Mouse (Mus musculus) C2C12 (cell line): ENCODE measurements around the gene Agap2. TPM values are rescaled to one million over a fixed set of nuclear protein-coding genes. Genes with fewer than 3 reads are reported as not detected.

Source experiments
- H3K27me3 ChIP-seq: one replicate; pipeline ENCODE4 v1.6.1; 2011; ENCODE audit not compliant: control insufficient read depth, insufficient read depth, insufficient read length
- H3K36me3 ChIP-seq: one replicate; pipeline ENCODE4 v1.6.1; 2011; ENCODE audit not compliant: control insufficient read depth, insufficient read depth
- H3K4me3 ChIP-seq: one replicate; pipeline ENCODE4 v1.5.1; 2011; ENCODE audit warnings: mild to moderate bottlenecking, control low read depth; ENCODE audit not compliant: poor library complexity, insufficient read depth, severe bottlenecking
- H3K79me2 ChIP-seq: one replicate; pipeline ENCODE4 v1.6.1; 2011; ENCODE audit not compliant: control insufficient read depth, insufficient read depth
- H3K79me3 ChIP-seq: one replicate; pipeline ENCODE4 v1.6.1; 2011; ENCODE audit warnings: low read depth, control low read depth
- H3ac ChIP-seq: one replicate; pipeline ENCODE3; 2011; ENCODE audit warnings: low read depth; ENCODE audit not compliant: control insufficient read depth, insufficient read length
- CEBPB ChIP-seq: IDR thresholded peaks from one replicate; pipeline ENCODE4 v1.6.1; 2011; ENCODE audit warnings: low read depth, mild to moderate bottlenecking, control low read depth, moderate library complexity
- CTCF ChIP-seq: IDR thresholded peaks from one replicate; pipeline ENCODE4 v1.5.1; 2011; ENCODE audit not compliant: control insufficient read depth, insufficient read depth, insufficient read length
- FOSL1 ChIP-seq: IDR thresholded peaks from one replicate; pipeline ENCODE4 v1.8.0; 2011; ENCODE audit warnings: mild to moderate bottlenecking, low read length; ENCODE audit not compliant: poor library complexity, insufficient read depth, severe bottlenecking
- MAX ChIP-seq: IDR thresholded peaks from one replicate; pipeline ENCODE4 v1.6.1; 2011; ENCODE audit warnings: mild to moderate bottlenecking, control low read depth
- MYOD1 ChIP-seq: IDR thresholded peaks from one replicate; pipeline ENCODE4 v1.6.1; 2011; ENCODE audit warnings: low read depth; ENCODE audit not compliant: control insufficient read depth, insufficient read length
- MYOG ChIP-seq: IDR thresholded peaks from one replicate; pipeline ENCODE4 v1.6.1; 2011; ENCODE audit not compliant: control insufficient read depth, insufficient read length; ENCODE audit errors: extremely low read depth
- USF1 ChIP-seq: IDR thresholded peaks from one replicate; pipeline ENCODE4 v1.6.1; 2011; ENCODE audit warnings: low read depth, mild to moderate bottlenecking, control low read depth, moderate library complexity
- polyA plus RNA-seq: library from polyadenylated mRNA; unstranded; fragments of >200 nt; fragmentation: generic; extraction: Trizol; gene quantifications from one replicate; pipeline ENCODE4 v1.2.1, GENCODE M21; 2012; ENCODE audit warnings: missing spikeins

The Agap2 gene
- polyA plus RNA-seq, 1 experiment, result 3.2 TPM

DNA sequence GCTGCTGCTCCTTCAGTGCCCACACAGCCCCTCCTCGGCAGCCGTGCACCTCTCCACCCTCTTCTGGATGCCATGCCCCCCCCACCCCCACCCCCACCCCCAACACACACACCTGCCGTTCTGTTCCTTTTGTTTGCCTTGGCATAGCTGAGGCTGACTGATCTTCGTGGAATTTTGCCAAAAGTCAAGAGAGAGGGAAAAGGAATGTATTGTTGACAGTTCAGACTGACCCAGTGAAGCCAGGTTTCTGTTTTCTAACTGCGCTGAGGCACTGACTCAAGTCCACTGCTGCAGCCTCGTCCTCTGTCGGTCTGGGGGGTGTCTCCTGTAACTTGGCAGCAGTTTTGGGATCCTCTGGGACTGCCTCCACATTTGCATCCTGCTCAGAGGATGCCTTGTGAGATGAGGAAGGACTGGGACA is 19.3 kb downstream of the Agap2 start:
- Histone ChIP-seq H3K27me3 (no peaks in the 10 kb centered on the region), H3K4me3 (no peak overlapping the region), H3ac (no peak overlapping the region), H3K79me2 (no peaks in the 10 kb centered on the region), H3K36me3 (peaks cover 8% of the 10 kb centered on the region), H3K79me3 (no peaks in the 10 kb centered on the region)
- no peak for TF ChIP-seq CEBPB
- no peak for TF ChIP-seq MYOD1
- TF ChIP-seq CTCF, result no peak
- no peak for TF ChIP-seq MAX

DNA sequence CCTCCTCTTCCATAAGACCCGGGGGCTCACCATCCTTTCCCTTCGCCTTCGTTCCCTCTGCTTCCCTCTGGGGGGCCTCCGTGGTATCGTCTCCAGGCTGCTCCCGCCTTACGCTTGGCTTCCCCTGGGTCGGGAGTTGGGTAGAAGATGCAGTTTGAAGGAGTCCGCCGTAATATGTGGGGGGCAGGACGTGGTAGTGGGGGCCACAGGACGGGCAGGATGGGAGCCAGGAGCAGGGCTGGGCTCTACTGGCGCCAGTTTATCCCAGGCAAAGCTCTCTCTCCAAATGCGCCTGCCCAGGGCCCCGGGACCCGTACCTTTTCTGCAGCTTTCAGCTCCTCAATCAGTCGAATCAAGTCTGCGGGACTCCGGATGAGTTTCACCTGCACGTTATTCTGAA is 23.4 kb downstream of the Agap2 start:
- no peaks in the 10 kb centered on the region for H3K79me3 ChIP-seq
- H3K4me3 ChIP-seq, result no peak overlapping the region
- no peaks in the 10 kb centered on the region for H3K27me3 ChIP-seq
- no peaks in the 10 kb centered on the region for H3K79me2 ChIP-seq
- no peak overlapping the region for H3ac ChIP-seq
- peaks cover 8% of the 10 kb centered on the region for H3K36me3 ChIP-seq
- TF ChIP-seq FOSL1 (no peak), MAX (no peak), CTCF (no peak), USF1 (no peak), MYOD1 (no peak), MYOG (no peak)

GRCm38 (mm10) chr10:127099191-127099590 is 24.1 kb downstream of the Agap2 start:
- TF ChIP-seq MYOG, result no peak
- TF ChIP-seq FOSL1, result no peak
- no peak for TF ChIP-seq CTCF
- no peak for TF ChIP-seq MAX
- no peak for TF ChIP-seq MYOD1
- TF ChIP-seq CEBPB, result no peak
- no peak for TF ChIP-seq USF1
- Histone ChIP-seq H3K79me2 (no peaks in the 10 kb centered on the region), H3ac (no peak overlapping the region), H3K27me3 (no peaks in the 10 kb centered on the region), H3K4me3 (no peak overlapping the region), H3K79me3 (no peaks in the 10 kb centered on the region), H3K36me3 (peaks cover 8% of the 10 kb centered on the region)

DNA sequence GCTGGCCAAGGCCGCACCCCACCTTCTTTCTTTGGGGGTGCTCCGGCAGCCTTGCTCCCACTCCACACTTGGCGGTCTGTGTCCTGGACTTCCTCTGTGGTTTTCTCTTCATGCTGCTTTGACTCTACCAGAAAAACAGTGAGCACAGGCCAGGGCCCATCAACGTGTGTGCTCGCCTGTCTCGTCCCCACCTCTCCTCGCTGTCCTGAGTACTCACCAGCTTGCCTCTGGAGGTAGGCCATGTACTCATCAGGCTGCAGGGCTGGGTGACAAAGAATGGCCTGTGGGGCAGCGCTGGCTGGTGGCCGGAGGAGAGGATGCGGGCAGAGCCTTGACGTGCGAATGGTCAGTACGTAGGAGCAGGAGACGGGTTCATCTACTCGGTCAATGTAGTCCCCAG is 24.8 kb downstream of the Agap2 start:
- H3ac ChIP-seq, result no peak overlapping the region
- no peak for TF ChIP-seq FOSL1
- no peak for TF ChIP-seq MAX
- TF ChIP-seq MYOD1, result no peak
- TF ChIP-seq MYOG, result no peak
- no peak for TF ChIP-seq CTCF
- no peak for TF ChIP-seq USF1
- no peak for TF ChIP-seq CEBPB
- no peaks in the 10 kb centered on the region for H3K79me2 ChIP-seq
- H3K79me3 ChIP-seq, result no peaks in the 10 kb centered on the region
- no peaks in the 10 kb centered on the region for H3K27me3 ChIP-seq
- no peak overlapping the region for H3K4me3 ChIP-seq
- peaks cover 8% of the 10 kb centered on the region for H3K36me3 ChIP-seq

DNA sequence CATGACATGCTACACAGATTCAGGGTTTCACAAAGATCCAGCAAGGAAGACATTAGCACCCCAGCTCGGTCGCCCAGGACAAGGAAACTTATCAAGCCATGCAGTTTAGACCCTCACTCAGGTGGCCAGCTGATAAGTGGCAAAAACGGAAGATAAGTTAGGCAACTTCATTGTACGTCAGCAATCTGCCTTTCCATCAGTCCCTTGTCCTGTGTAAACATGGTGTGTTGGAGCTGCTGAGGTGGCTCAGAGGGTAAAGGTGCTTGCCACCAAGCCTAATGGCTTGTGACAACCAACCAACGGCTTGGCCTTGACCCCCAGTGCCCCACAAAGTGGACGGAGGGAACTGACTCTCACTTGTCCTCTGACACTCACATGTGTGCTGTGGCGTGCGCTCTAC is 25.3 kb downstream of the Agap2 start:
- Histone ChIP-seq H3K36me3 (peaks cover 8% of the 10 kb centered on the region), H3ac (no peak overlapping the region), H3K79me2 (no peaks in the 10 kb centered on the region), H3K27me3 (no peaks in the 10 kb centered on the region), H3K79me3 (no peaks in the 10 kb centered on the region), H3K4me3 (no peak overlapping the region)
- TF ChIP-seq MAX (no peak), MYOG (no peak), FOSL1 (no peak), CTCF (no peak), USF1 (no peak), CEBPB (no peak), MYOD1 (no peak)

GRCm38 (mm10) chr10:127101151-127101550 is 26.1 kb downstream of the Agap2 start:
- TF ChIP-seq USF1 (no peak), CTCF (no peak), CEBPB (no peak), FOSL1 (no peak), MYOG (no peak), MYOD1 (no peak), MAX (no peak)
- H3K4me3 ChIP-seq, result no peak overlapping the region
- no peaks in the 10 kb centered on the region for H3K79me2 ChIP-seq
- H3K27me3 ChIP-seq, result no peaks in the 10 kb centered on the region
- H3K36me3 ChIP-seq, result peaks cover 8% of the 10 kb centered on the region
- no peak overlapping the region for H3ac ChIP-seq
- H3K79me3 ChIP-seq, result no peaks in the 10 kb centered on the region
